Mouse (Mus musculus) lung, postnatal 0 days (tissue): ENCODE results near the gene Sart1. TPM values are rescaled to one million over a fixed set of nuclear protein-coding genes. Genes with fewer than 3 reads are reported as not detected.
"Not testable (repeated sequence)": the region's sequence is repeated elsewhere in the genome, so short reads cannot be mapped to it uniquely, and the experiment has no call there.

ENCODE experiments used
- ATAC-seq: fragments of 200-750 bp; cut with Nextera tagmentation; 2 replicates; pipeline ENCODE4 v1.8.0; 2017; ENCODE audit warnings: moderate library complexity
- DNase-seq: peaks from one replicate; pipeline ENCODE4 v3.0.0-alpha.2; 2016; ENCODE audit warnings: low spot score
- H3K27ac ChIP-seq: fragments of 300-500 bp; sonication (generic); 2 replicates; pipeline ENCODE4 v1.5.1; 2014; ENCODE audit warnings: antibody characterized with exemption, mild to moderate bottlenecking, low read length, mixed read lengths
- H3K27me3 ChIP-seq: fragments of 300-500 bp; sonication (generic); replicated peaks from 2 replicates; pipeline ENCODE4 v1.6.1; 2014; ENCODE audit warnings: low read length, mixed read lengths; ENCODE audit not compliant: insufficient read depth
- H3K36me3 ChIP-seq: fragments of 300-500 bp; sonication (generic); 2 replicates; pipeline ENCODE4 v1.6.1; 2014; ENCODE audit warnings: low read length, mixed read lengths; ENCODE audit not compliant: insufficient read depth
- H3K4me1 ChIP-seq: fragments of 300-500 bp; sonication (generic); 2 replicates; pipeline ENCODE4 v1.6.1; 2014; ENCODE audit warnings: antibody characterized with exemption, low read depth, low read length, mixed read lengths; ENCODE audit not compliant: insufficient read depth
- H3K4me2 ChIP-seq: fragments of 300-500 bp; sonication (generic); replicated peaks from 2 replicates; pipeline ENCODE4 v1.6.1; 2014; ENCODE audit warnings: low read depth, mild to moderate bottlenecking, low read length, moderate library complexity, mixed read lengths
- H3K4me3 ChIP-seq: fragments of 300-500 bp; sonication (generic); 2 replicates; pipeline ENCODE4 v1.5.1; 2014; ENCODE audit warnings: low read depth, low read length
- H3K9ac ChIP-seq: fragments of 300-500 bp; sonication (generic); replicated peaks from 2 replicates; pipeline ENCODE4 v1.6.1; 2014; ENCODE audit warnings: low read depth, mild to moderate bottlenecking
- H3K9me3 ChIP-seq: fragments of 300-500 bp; sonication (generic); 2 replicates; pipeline ENCODE4 v1.6.1; 2016; ENCODE audit warnings: low read length, mixed read lengths
- CTCF ChIP-seq: IDR thresholded peaks from 2 replicates; pipeline ENCODE4 v1.5.1; 2016; ENCODE audit warnings: antibody characterized with exemption, mild to moderate bottlenecking
- EP300 ChIP-seq: IDR thresholded peaks from 2 replicates; pipeline ENCODE4 v1.6.1; 2016; ENCODE audit warnings: antibody characterized with exemption, mild to moderate bottlenecking, control low read depth
- WGBS: fragments of 180-500 bp; shearing (Covaris S2); extraction: QIAGEN DNeasy Blood & Tissue Kit; methylation state at CpG from one replicate; pipeline ENCODE4 v1.1.7; 2014; 5-methylcytosine and 5-hydroxymethylcytosine counted together
- polyA plus RNA-seq: library from polyadenylated mRNA; unstranded; fragments of >200 nt; fragmentation: Nextera tagmentation; extraction: Ambion mirVana; gene quantifications from 2 replicates; pipeline ENCODE4 v1.2.1, GENCODE M21; 2015

Gene Sart1
- polyA plus RNA-seq, 1 experiment from 2014 or later = 35.2 TPM

DNA sequence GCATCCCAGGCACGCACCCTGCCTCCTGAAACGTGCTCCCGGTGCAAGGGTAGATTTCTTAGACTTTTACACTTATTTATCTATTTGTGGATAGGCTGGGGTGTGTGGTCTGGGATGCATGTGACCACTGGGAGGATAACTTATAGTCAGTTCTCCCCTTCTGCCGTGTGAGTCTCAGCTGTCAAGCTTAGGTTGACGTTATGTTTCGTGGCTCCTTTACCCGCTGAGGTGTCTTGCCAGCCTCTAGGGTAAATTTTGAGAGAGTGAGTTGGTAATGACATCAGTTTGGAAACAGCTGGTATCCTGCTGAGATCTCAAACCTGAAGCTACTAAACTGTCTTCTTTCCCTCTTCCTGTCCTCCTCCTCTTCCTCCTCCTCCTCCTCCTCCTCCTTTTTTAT is 17.4 kb upstream of the Sart1 start:
- ATAC-seq (no peak), DNase-seq (peak; percentile 70)
- Histone ChIP-seq H3K27ac (peak overlapping the region; percentile 80), H3K4me3 (peak overlapping the region; percentile 27), H3K9ac (peak overlapping the region; percentile 19; the same call in 1 of the 2 replicates), H3K27me3 (no peaks in the 10 kb centered on the region), H3K4me2 (peak overlapping the region; percentile 48), H3K9me3 (no peaks in the 10 kb centered on the region), H3K4me1 (no peaks in the 10 kb centered on the region), H3K36me3 (no peaks in the 10 kb centered on the region)
- 21% methylated on average over 7 of the region's 7 CpGs for WGBS
- TF ChIP-seq EP300 (no peak), CTCF (0 out of 2 replicates have a peak, but pooled peaks have one; percentile 13)

DNA sequence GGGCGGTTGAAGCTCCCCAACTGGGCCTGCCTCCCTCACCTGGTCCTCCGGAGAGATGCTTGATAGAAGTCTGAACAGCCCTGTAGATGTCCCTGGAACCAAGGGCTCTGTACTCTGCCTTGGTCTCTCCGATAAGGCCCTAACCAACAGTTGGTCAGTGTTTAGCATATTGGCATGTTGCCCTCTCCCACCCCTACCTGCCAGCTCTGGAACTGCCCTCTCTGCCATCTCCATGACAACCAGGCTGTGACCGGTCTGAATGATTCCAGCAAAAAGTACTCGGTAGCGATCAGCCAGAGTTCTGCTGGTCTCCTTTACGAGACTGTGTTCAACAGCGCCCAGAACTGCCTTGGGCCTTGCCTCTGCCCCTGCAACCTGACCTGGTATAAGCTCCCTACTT is 13.8 kb upstream of the Sart1 start, which contains the start of gene Tsga10ip:
Gene Tsga10ip, minus strand, starts transcription at position 234 of the 400 bp plus-strand sequence.
- 59% methylated on average over 8 of the region's 8 CpGs for WGBS
- Histone ChIP-seq H3K4me1 (no peaks in the 10 kb centered on the region), H3K36me3 (no peaks in the 10 kb centered on the region), H3K4me3 (no peak within 1 kb of the TSS), H3K9me3 (no peaks in the 10 kb centered on the region), H3K27me3 (no peaks in the 10 kb centered on the region), H3K9ac (no peak within 1 kb of the TSS), H3K27ac (0 out of 2 replicates have a peak within 1 kb of the TSS, but pooled peaks have one; percentile 14), H3K4me2 (no peak within 1 kb of the TSS)
- TF ChIP-seq EP300 = no peak
- peak; percentile 25 for TF ChIP-seq CTCF
- no peak; the same call in 1 of the 2 replicates for ATAC-seq
- peak; percentile 59 for DNase-seq

DNA sequence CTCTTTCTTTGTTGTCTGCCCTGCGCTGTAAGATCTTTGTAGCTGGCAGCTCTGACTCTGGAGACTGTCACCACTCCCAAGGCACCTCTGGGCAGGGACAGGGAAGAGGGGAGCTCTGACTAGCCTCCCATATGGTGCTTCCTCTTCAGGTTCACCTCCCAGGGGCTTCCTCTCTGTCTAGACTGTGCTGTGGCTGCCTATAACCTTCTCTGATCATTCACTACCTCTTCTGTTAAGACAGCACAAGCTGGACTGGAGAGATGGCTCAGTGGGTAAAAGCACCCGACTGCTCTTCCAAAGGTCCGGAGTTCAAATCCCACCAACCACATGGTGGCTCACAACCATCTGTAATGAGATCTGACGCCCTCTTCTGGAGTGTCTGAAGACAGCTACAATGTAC is 12.6 kb upstream of the Sart1 start:
- H3K27ac ChIP-seq, DNase-seq, H3K9ac ChIP-seq, H3K4me2 ChIP-seq, H3K27me3 ChIP-seq, H3K4me1 ChIP-seq, ATAC-seq, H3K9me3 ChIP-seq, H3K4me3 ChIP-seq, H3K36me3 ChIP-seq: not testable (repeated sequence)
- WGBS = 65% methylated on average over 3 of the region's 4 CpGs

DNA sequence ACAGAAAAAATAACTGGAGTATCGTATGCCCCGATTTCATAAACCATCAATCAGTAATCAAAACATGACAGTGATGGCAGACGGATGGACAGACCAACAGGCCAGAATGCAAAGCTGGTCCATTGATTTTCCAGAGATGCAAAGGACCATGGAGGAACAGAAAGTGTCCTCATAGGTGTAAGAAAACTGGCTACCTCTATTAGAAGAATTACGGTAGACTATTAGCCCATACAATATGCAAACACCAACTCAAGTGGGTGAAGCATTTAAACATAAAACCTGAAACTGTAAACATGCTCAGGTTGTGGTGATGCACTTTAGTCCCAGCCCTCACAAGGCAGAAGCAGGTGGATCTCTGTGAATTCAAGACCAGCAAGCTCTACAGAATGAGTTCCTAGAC is 6.9 kb upstream of the Sart1 start:
- Histone ChIP-seq H3K4me2 (no peak overlapping the region), H3K27me3 (no peaks in the 10 kb centered on the region), H3K4me3 (no peak overlapping the region), H3K36me3 (no peaks in the 10 kb centered on the region), H3K9ac (no peak overlapping the region), H3K9me3 (no peaks in the 10 kb centered on the region), H3K27ac (no peak overlapping the region), H3K4me1 (no peaks in the 10 kb centered on the region)
- 63% methylated on average over 4 of the region's 4 CpGs for WGBS
- ATAC-seq (no peak), DNase-seq (peak; percentile 26)
- TF ChIP-seq CTCF (no peak), EP300 (no peak)

DNA sequence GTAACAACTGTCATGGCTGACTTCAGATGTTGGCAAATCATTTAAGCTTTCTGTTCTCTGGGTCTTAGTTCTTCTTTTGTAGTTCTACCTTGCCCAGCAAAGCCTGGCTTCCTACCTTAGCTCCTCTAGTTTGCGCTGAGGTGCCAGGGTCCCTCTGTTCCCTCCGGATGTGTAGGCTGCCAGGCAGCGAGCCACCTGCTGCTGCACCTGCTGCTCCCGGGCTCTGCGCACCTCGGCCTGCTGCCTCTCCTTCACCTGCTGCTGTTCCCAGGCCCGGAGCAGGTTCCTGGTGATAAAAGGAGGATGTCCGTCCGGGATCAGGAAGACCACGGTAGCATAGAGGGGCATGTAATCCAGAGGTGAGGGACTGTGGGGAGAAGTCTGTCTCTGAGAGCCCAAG is 5.7 kb upstream of the Sart1 start:
- DNase-seq = no peak
- Histone ChIP-seq H3K36me3 (no peaks in the 10 kb centered on the region), H3K27me3 (no peaks in the 10 kb centered on the region), H3K4me3 (no peak overlapping the region), H3K9ac (no peak overlapping the region), H3K4me1 (peaks cover 7% of the 10 kb centered on the region; the same call in 1 of the 2 replicates), H3K27ac (no peak overlapping the region), H3K9me3 (no peaks in the 10 kb centered on the region), H3K4me2 (no peak overlapping the region)
- no peak for ATAC-seq
- no peak for TF ChIP-seq EP300
- no peak for TF ChIP-seq CTCF
- WGBS = 42% methylated on average over 10 of the region's 10 CpGs

DNA sequence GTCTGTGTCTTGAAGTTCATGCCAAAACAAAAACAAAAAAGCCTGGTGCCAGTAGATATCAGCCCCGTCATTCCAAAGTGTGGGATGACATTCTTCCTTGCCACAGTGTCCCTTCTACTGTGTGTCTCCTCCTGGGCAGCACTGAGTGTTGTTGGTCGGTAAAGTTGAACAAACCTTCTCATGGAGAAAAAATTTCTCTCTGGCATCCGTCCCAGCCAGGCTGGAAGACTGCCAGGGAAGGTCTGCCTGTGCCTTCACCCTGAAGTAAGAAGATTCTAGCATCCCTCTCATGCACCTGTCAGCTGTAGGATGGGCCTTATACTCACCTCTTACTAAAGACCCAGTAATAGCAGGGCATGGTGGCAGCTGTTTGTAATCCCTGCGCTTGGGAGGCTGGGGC is 4.4 kb upstream of the Sart1 start:
- Histone ChIP-seq H3K4me3 (no peak overlapping the region), H3K4me2 (no peak overlapping the region), H3K9ac (no peak overlapping the region), H3K4me1 (peaks cover 7% of the 10 kb centered on the region; the same call in 1 of the 2 replicates), H3K27ac (no peak overlapping the region; the same call in 1 of the 2 replicates), H3K27me3 (no peaks in the 10 kb centered on the region), H3K36me3 (no peaks in the 10 kb centered on the region), H3K9me3 (no peaks in the 10 kb centered on the region)
- TF ChIP-seq EP300 (no peak), CTCF (no peak)
- peak; percentile 41 for DNase-seq
- ATAC-seq = no peak
- 22% methylated on average over 4 of the region's 4 CpGs for WGBS

DNA sequence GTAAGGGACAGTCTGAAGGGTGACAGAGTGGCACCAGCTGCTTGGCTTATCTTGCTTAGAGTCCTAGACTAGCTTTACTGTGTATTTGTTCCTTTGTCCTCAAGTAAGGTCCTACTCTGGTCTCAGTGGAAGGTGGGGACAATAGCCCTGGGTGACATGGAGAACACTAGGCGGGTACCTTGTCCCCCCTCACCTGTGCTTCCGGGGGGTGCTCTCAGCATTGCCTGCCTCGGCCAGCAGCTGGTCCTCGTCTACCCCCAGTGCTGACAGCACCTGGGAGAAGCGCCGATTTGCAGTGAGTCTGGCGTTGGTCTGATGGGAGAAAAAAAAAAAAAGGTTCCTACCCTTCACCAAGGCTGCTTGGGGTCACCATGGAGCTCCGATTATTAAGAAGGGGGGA is 1.9 kb upstream of the Sart1 start:
- WGBS = 58% methylated on average over 8 of the region's 8 CpGs
- no peak overlapping the region for H3K9ac ChIP-seq
- peak overlapping the region; percentile 91 for H3K27ac ChIP-seq
- H3K9me3 ChIP-seq = no peaks in the 10 kb centered on the region
- no peaks in the 10 kb centered on the region for H3K36me3 ChIP-seq
- no peaks in the 10 kb centered on the region for H3K27me3 ChIP-seq
- H3K4me2 ChIP-seq = peak overlapping the region; percentile 67
- peaks cover 12% of the 10 kb centered on the region; the same call in 1 of the 2 replicates for H3K4me1 ChIP-seq
- TF ChIP-seq EP300 = no peak
- no peak for TF ChIP-seq CTCF
- H3K4me3 ChIP-seq = no peak overlapping the region; the same call in 1 of the 2 replicates
- no peak for ATAC-seq
- no peak for DNase-seq
